Mouse (Mus musculus): ENCODE measurements around the gene Tmc8. TPM values are rescaled to one million over a fixed set of nuclear protein-coding genes. Genes with fewer than 3 reads are reported as not detected.
A peak's percentile ranks its signal among the peaks of the same experiment; 100 is the strongest.
"Not testable (repeated sequence)": the region's sequence is repeated elsewhere in the genome, so short reads cannot be mapped to it uniquely, and the experiment has no call there.

Tmc8 gene
- polyA plus RNA-seq, 1 experiment from 2014 or later = 1.2 TPM

DNA sequence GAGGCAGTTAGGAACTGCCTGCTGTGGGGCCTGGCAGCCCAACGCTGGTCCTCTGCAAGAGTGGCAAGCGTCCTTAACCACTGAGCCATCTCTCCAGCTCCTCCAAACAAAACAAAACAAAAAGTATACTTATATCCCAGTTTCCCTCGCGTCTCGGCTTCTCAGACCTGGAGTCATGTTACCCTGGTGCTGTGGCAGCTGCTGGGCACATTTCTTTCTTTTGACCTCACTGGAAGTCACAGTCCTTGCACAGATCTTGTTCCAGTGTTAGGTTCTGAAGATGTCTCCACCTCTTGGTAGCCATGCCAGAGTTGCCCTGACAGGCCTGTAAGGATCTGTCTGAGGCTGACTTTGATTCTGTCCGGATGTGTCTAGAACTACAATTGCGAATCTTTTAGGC lies 19.8 kb downstream of the Tmc8 start:
- H3K27ac ChIP-seq = no peak overlapping the region
- ATAC-seq (ENCODE audit: low FRiP score) = no peak
- no peaks in the 10 kb centered on the region for H3K4me1 ChIP-seq
- H3K4me2 ChIP-seq = no peak overlapping the region
- H3K9me3 ChIP-seq = no peaks in the 10 kb centered on the region
- no peak overlapping the region for H3K4me3 ChIP-seq (replicated peaks)
- H3K27me3 ChIP-seq = 0 out of 2 replicates have a peak, but pooled peaks cover 9% of the 10 kb centered on the region
- WGBS = 81% methylated on average over 7 of the region's 7 CpGs
- no peak overlapping the region for H3K9ac ChIP-seq
- H3K36me3 ChIP-seq (replicated peaks) = no peaks in the 10 kb centered on the region

DNA sequence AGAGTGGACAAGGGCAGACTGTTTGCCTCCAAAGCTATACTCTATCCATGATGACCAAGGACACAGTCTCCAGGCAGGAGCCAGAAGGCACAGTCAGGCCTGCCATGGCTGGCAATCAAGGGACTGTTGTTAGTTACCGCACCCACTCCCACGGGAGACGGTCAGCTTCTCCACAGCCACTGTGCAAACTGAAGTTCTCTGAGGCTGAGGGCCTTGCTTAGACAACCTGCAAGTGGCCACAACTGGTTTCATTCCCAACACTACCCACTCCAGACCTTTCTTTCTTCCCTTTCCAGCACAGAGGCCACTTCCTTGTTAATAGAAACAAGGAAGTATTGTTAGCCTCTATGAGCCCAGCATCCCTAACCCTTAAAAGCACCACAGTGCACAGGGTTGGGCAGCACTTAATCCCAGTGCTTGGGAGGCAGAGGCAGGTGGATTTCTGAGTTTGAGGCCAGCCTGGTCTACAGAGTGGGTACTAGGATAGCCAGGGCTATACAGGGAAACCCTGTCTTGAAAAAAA lies 21.4 kb downstream of the Tmc8 start:
- Histone ChIP-seq H3K36me3 (replicated peaks) (no peaks in the 10 kb centered on the region), H3K4me2 (no peak overlapping the region), H3K4me3 (replicated peaks) (no peak overlapping the region), H3K9ac (no peak overlapping the region), H3K27me3 (peaks cover 7% of the 10 kb centered on the region; the same call in 1 of the 2 replicates), H3K9me3 (no peaks in the 10 kb centered on the region), H3K27ac (no peak overlapping the region), H3K4me1 (no peaks in the 10 kb centered on the region)
- 96% methylated on average over 3 of the region's 3 CpGs for WGBS
- ATAC-seq (ENCODE audit: low FRiP score) = no peak

DNA sequence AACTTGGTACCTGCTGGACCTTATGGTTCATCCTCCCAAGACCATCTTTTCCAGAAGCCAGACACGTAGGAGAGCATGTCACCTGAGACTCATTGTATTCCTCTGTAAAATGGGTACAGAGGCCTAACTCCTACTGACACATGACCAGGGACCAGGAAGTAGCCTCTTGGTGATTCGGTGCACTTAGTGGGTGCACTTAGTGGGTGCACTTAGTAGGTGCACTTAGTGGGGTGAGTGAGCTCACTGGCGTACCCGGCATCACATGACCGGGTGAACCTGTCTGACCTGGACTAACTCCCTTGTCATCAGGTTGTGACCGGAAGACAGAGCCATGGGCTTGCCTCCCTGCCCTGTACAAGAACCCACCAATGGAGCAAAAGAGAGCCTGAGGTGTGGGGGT lies 24.9 kb downstream of the Tmc8 start:
- Histone ChIP-seq H3K4me2 (no peak overlapping the region), H3K27me3 (peaks cover 8% of the 10 kb centered on the region; the same call in 1 of the 2 replicates), H3K9ac (no peak overlapping the region), H3K9me3 (no peaks in the 10 kb centered on the region), H3K36me3 (replicated peaks) (no peaks in the 10 kb centered on the region), H3K4me1 (peaks cover 19% of the 10 kb centered on the region), H3K4me3 (replicated peaks) (no peak overlapping the region), H3K27ac (no peak overlapping the region)
- WGBS = 87% methylated on average over 6 of the region's 6 CpGs
- ATAC-seq (ENCODE audit: low FRiP score) = no peak

DNA sequence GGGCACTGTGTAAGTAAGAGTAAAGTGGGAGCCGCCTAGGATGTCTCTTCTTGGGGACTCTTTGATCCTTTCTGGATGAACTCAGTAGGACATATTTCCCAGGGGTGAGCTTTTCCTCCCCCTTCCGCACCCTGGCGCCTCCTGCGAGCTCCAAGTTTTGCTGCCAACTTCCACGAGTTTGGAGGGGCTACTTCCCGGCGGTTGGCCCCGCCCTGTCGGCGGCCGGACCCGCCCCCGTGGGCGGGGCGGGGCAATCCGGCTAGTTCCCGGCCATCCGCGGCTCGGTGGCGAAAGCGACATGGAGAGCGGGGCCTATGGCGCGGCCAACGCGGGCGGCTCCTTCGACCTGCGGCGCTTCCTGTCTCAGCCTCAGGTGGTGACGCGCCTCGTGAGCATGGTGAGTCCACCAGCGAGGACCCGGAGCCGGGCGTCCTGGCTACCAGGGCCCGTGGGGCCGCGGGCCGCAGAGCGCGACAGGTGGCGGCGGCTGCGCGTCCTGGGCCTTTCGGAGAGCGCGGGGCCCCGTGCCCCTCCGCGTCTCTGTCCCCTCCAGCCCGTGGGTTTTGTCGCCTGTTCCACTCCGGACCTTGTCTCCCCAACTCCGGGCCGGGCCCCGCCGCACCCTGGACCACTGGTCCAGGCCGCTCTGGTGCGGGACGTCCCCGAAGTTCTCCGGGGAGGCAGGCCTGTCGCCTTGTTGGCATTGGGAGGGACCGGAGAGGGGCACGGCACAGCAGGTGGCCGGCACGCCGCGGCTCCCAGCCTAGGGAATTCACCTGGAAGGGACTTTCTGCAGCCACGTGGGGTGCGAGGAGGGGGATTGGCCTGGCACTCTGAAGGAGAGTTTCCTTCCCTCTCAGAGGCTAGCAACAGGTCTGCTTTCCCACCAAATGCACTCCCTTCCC lies 27.8 kb downstream of the Tmc8 start, which contains the start of the genes Gm20708 and Syngr2:
Gm20708 (plus strand) TSS at position 262 of the 905 bp plus-strand sequence.
Syngr2 (plus strand) TSS at position 262 of the 905 bp plus-strand sequence.
- H3K27ac ChIP-seq = 0 out of 2 replicates have a peak within 1 kb of the TSS, but pooled peaks have one; percentile 31
- under 1% methylated on average over 62 of the region's 75 CpGs for WGBS
- peaks cover 19% of the 10 kb centered on the region for H3K4me1 ChIP-seq
- peak within 1 kb of the TSS; percentile 85 for H3K4me2 ChIP-seq
- ATAC-seq (ENCODE audit: low FRiP score) = peak; percentile 70
- H3K9ac ChIP-seq = peak within 1 kb of the TSS; percentile 69
- H3K36me3 ChIP-seq (replicated peaks) = peaks cover 27% of the 10 kb centered on the region
- peak within 1 kb of the TSS; percentile 70 for H3K4me3 ChIP-seq (replicated peaks)
- no peaks in the 10 kb centered on the region for H3K9me3 ChIP-seq
- peaks cover 8% of the 10 kb centered on the region; the same call in 1 of the 2 replicates for H3K27me3 ChIP-seq

DNA sequence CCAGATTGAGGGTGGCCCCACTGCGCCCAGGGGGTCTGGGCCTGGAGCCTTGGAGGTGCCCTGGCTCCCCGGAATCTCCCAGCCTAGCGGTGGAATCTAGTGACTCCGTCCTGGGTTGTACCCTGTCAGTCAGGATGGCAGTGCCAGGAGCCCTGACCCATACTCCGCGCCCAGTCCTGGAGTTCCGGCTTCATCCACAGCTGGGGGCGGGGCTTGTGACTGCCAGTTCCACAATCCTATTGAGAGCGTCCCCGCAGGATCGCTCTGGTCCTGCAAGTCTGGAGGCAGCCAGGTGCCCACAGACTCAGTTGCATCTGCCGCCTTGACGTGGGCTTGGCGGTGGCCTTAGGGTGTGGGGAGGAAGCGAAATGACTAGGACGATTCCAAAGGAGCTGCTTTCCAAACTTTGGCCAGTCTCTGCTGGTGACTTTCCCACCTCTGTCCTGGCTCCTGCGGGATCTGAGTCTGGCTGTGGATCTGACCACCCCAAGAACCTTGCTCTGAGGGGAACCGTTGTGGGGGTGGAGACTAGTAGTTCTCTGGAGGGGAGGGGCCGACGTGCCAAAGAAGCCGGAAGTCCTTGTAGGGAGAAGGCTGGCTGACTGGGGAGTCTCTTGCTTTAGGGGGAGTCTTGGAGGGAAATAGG lies 28.6 kb downstream of the Tmc8 start:
- WGBS = under 1% methylated on average over 21 of the region's 21 CpGs
- Histone ChIP-seq H3K4me2 (peak overlapping the region; percentile 85), H3K9ac (peak overlapping the region; percentile 69), H3K27me3 (peaks cover 8% of the 10 kb centered on the region; the same call in 1 of the 2 replicates), H3K4me3 (replicated peaks) (peak overlapping the region; percentile 70), H3K4me1 (peaks cover 19% of the 10 kb centered on the region), H3K9me3 (no peaks in the 10 kb centered on the region), H3K27ac (0 out of 2 replicates have a peak overlapping the region, but pooled peaks have one; percentile 31), H3K36me3 (replicated peaks) (peaks cover 36% of the 10 kb centered on the region)
- peak; percentile 78 for ATAC-seq (ENCODE audit: low FRiP score)

DNA sequence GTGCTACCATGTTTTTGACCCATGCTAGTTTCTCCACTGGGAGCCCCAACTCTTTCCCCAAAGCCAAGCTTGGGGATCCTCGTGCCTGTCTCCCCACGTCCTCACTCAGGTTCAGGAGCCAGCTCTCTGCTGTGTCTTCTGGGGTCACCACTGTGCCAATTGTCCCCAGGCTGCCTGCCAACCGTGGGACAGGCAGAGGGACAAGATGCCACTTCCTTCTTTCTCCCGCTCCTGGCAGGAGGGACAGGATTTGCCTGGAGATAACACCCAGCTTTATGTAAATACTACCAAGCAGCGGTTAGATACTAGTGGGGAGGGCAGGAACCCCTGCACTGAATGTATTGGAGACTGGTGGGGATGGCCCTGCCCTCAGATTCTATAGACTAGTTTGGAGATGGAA lies 32.0 kb downstream of the Tmc8 start:
- H3K36me3 ChIP-seq (replicated peaks) = peaks cover 68% of the 10 kb centered on the region
- no peak overlapping the region for H3K4me3 ChIP-seq (replicated peaks)
- H3K9ac ChIP-seq = no peak overlapping the region
- 83% methylated on average over 5 of the region's 5 CpGs for WGBS
- no peak overlapping the region for H3K27ac ChIP-seq
- H3K27me3 ChIP-seq = peaks cover 4% of the 10 kb centered on the region; the same call in 1 of the 2 replicates
- H3K9me3 ChIP-seq = no peaks in the 10 kb centered on the region
- no peak overlapping the region for H3K4me2 ChIP-seq
- peaks cover 19% of the 10 kb centered on the region for H3K4me1 ChIP-seq
- ATAC-seq (ENCODE audit: low FRiP score) = no peak

DNA sequence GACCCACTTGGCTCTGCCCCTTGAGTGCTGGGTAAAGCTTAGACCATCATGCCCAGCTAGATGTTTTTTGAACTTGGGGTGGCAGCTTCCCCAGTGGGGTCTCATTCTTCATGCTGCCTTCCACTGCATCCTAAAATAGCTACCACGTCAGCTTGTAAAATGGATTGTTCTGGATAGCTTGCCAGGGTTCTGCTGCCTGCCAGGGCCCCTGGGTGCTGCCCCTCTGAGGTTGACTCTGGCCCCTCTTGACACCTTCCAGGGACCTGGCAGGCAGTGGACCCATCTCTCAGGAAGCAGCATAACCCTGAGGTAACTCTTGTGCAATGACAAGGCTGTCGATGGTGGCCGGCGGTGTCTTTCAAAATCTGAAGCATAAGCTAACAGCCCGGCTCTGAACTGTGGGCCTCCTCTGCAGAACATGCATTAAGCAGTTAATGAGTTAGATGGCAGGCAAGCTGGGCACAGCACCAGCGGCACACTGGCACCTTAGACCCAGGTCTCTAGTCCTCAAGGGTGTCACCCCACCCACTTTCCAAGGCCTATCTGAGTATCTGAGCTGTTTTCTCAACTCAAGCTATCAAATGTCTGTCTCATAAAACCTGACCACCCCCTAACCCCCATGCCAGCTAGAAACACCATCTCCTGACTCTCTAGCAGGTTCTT lies 33.0 kb downstream of the Tmc8 start:
- WGBS = 94% methylated on average over 6 of the region's 6 CpGs
- no peak for ATAC-seq (ENCODE audit: low FRiP score)
- Histone ChIP-seq H3K4me1 (peaks cover 16% of the 10 kb centered on the region), H3K27ac (no peak overlapping the region), H3K4me3 (replicated peaks) (no peak overlapping the region), H3K36me3 (replicated peaks) (peaks cover 78% of the 10 kb centered on the region), H3K9me3 (no peaks in the 10 kb centered on the region), H3K4me2 (no peak overlapping the region), H3K27me3 (peaks cover 4% of the 10 kb centered on the region; the same call in 1 of the 2 replicates), H3K9ac (no peak overlapping the region)

DNA sequence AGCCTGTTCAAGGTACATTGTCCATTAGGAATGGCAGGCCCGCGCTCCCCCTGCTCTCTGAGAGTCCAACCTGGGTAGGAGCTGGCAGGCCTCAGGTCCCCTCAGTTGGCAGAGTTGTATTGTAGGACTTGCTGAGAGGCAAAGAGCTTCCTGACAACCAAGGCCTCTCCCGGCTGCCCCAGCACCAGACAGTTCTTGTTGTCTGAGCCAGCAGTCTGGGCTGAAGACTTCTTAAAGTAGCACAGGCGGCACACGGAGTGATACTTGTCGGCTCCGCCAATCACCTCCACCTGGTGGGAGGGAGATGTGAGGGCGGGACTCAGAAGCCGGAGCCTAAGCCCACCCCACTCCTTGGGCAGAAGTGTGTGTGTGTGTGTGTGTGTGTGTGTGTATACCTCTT lies 34.0 kb downstream of the Tmc8 start:
- WGBS = 90% methylated on average over 9 of the region's 9 CpGs
- peaks cover 88% of the 10 kb centered on the region for H3K36me3 ChIP-seq (replicated peaks)

DNA sequence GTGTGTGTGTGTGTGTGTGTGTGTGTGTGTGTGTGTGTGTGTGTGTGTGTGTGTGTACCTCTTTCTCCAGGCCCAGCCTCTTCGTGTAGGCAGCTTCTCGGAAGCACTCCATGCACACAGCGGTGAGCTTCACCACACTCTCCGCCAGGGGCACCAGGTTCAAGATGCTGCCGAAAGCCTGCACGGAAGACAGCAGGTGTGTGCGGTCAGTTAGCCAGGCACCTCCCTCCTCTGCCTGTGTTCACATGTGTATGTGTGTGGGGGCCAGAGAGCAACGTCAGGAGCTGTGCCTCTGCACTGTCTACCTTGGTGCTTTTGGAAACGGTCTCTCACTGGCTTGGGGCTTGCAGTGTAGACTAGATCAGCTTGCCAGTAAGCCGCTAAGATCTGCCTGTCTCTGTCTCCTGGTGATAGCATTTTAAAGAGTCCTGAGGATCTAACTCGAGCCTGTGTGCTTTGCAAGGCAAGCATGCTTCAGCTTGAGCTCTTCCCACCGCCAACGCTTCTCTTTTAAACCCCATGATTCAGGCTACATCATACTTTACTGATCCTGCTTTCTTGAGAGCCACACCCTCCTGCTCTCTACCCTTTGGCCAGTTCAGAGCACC lies 34.6 kb downstream of the Tmc8 start:
- no peak overlapping the region for H3K4me2 ChIP-seq
- H3K9me3 ChIP-seq = no peaks in the 10 kb centered on the region
- no peaks in the 10 kb centered on the region for H3K4me1 ChIP-seq
- no peak overlapping the region for H3K27ac ChIP-seq
- H3K9ac ChIP-seq = no peak overlapping the region
- H3K36me3 ChIP-seq (replicated peaks) = peaks cover 94% of the 10 kb centered on the region
- H3K4me3 ChIP-seq (replicated peaks) = no peak overlapping the region
- H3K27me3 ChIP-seq = no peaks in the 10 kb centered on the region
- ATAC-seq (ENCODE audit: low FRiP score) = no peak
- WGBS = 89% methylated on average over 13 of the region's 13 CpGs

More for the DNA sequence above, 34.0 kb downstream of the Tmc8 start:
- ATAC-seq (ENCODE audit: low FRiP score); H3K27ac ChIP-seq; H3K27me3 ChIP-seq; H3K4me2 ChIP-seq; H3K4me3 ChIP-seq (replicated peaks); H3K9me3 ChIP-seq; H3K9ac ChIP-seq; H3K4me1 ChIP-seq: not testable (repeated sequence)

DNA sequence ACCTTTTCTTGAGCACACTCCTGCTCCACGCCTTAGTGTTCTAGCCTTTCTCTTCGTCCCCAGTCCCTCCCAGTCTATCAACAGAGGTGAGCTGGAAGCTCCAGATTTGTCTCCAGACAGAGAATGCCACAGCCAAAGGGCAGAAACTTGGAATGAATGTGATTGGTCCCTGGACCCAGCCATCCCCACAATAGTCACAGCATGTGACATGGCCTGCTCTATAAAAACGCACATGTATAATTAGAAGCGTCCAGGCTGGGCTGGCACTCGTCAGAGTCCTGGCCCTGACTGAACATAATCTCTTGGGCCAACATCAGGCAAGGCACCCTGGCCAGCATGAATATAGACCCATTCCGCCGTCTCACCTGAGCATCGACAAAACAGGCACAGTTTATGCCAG lies 37.2 kb downstream of the Tmc8 start:
- WGBS = 71% methylated on average over 8 of the region's 8 CpGs
- H3K27ac ChIP-seq = no peak overlapping the region
- no peak overlapping the region for H3K4me3 ChIP-seq (replicated peaks)
- no peak overlapping the region for H3K9ac ChIP-seq
- ATAC-seq (ENCODE audit: low FRiP score) = no peak
- no peaks in the 10 kb centered on the region for H3K9me3 ChIP-seq
- H3K4me2 ChIP-seq = no peak overlapping the region
- peaks cover 93% of the 10 kb centered on the region for H3K36me3 ChIP-seq (replicated peaks)
- H3K27me3 ChIP-seq = no peaks in the 10 kb centered on the region
- H3K4me1 ChIP-seq = peaks cover 12% of the 10 kb centered on the region

DNA sequence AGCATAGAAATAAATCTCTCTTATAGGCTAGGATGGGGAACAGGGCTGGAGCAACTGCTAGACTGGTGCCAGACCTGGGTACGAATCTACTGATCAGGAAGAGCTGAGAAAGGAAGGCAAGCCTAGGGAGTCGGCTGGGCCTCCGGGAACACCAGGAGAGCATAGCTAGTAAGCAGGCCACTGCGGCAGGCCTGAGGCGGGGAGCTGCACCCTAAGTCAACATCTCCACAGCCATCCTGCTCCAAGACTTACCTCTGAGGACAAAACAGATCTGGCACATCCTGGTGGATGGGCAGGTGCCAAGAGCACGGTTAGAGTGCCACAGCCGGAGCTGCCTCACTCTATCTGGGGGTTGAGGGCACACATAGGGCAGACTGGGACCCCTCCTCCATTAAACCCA lies 38.3 kb downstream of the Tmc8 start:
- no peak for ATAC-seq (ENCODE audit: low FRiP score)
- peaks cover 21% of the 10 kb centered on the region for H3K4me1 ChIP-seq
- peaks cover 82% of the 10 kb centered on the region for H3K36me3 ChIP-seq (replicated peaks)
- no peaks in the 10 kb centered on the region for H3K9me3 ChIP-seq
- no peaks in the 10 kb centered on the region for H3K27me3 ChIP-seq
- H3K4me2 ChIP-seq = no peak overlapping the region
- no peak overlapping the region for H3K27ac ChIP-seq
- no peak overlapping the region for H3K9ac ChIP-seq
- H3K4me3 ChIP-seq (replicated peaks) = no peak overlapping the region
- 94% methylated on average over 7 of the region's 7 CpGs for WGBS

Data from forebrain, embryonic 12.5 days (tissue).